Mouse (Mus musculus) stomach, embryonic 16.5 days (tissue): ENCODE results near the gene Olfr1500. TPM values are rescaled to one million over a fixed set of nuclear protein-coding genes. Genes with fewer than 3 reads are reported as not detected.
"Not testable (repeated sequence)": the region's sequence is repeated elsewhere in the genome, so short reads cannot be mapped to it uniquely, and the experiment has no call there.

Source experiments
- ATAC-seq: fragments of 200-750 bp; cut with Nextera tagmentation; 2 replicates; pipeline ENCODE4 v1.8.0; 2017; ENCODE audit warnings: moderate number of reproducible peaks, moderate TSS enrichment; ENCODE audit not compliant: insufficient read depth, low FRiP score
- H3K27ac ChIP-seq: fragments of 300-500 bp; sonication (generic); 2 replicates; pipeline ENCODE4 v1.5.1; 2014; ENCODE audit warnings: low read length
- H3K27me3 ChIP-seq: fragments of 300-500 bp; sonication (generic); 2 replicates; pipeline ENCODE4 v1.6.1; 2014; ENCODE audit warnings: low read length, control low read depth, mixed read lengths; ENCODE audit not compliant: control insufficient read depth, insufficient read depth
- H3K36me3 ChIP-seq: fragments of 300-500 bp; sonication (generic); 2 replicates; pipeline ENCODE4 v1.6.1; 2014; ENCODE audit warnings: low read length; ENCODE audit not compliant: control insufficient read depth, insufficient read depth
- H3K4me1 ChIP-seq: fragments of 300-500 bp; sonication (generic); 2 replicates; pipeline ENCODE4 v1.6.1; 2014; ENCODE audit warnings: low read length, control low read depth, mixed read lengths; ENCODE audit not compliant: control insufficient read depth, insufficient read depth
- H3K4me2 ChIP-seq: fragments of 300-500 bp; sonication (generic); 2 replicates; pipeline ENCODE4 v1.6.1; 2014; ENCODE audit warnings: low read depth, low read length, mixed read lengths
- H3K4me3 ChIP-seq: fragments of 300-500 bp; sonication (generic); replicated peaks from 2 replicates; pipeline ENCODE4 v1.5.1; 2014; ENCODE audit warnings: mild to moderate bottlenecking, low read length
- H3K9ac ChIP-seq: fragments of 300-500 bp; sonication (generic); 2 replicates; pipeline ENCODE4 v1.6.1; 2014; ENCODE audit warnings: low read length
- H3K9me3 ChIP-seq: fragments of 300-500 bp; sonication (generic); replicated peaks from 2 replicates; pipeline ENCODE4 v1.6.1; 2016; ENCODE audit warnings: low read length, control low read depth; ENCODE audit not compliant: control insufficient read depth
- WGBS: fragments of 180-500 bp; shearing (Covaris S2); extraction: QIAGEN DNeasy Blood & Tissue Kit; methylation state at CpG from one replicate; pipeline ENCODE4 v1.1.7; 2014; 5-methylcytosine and 5-hydroxymethylcytosine counted together
- polyA plus RNA-seq: library from polyadenylated mRNA; unstranded; fragments of >200 nt; fragmentation: Nextera tagmentation; extraction: Ambion mirVana; gene quantifications from 2 replicates; pipeline ENCODE4 v1.2.1, GENCODE M21; 2015

The Olfr1500 gene
- polyA plus RNA-seq, result not detected in 2 replicates

GRCm38 (mm10) chr19:13830388-13830787, at the start of gene Olfr1500:
TSS of gene Olfr1500 (minus strand) at chr19:13830488.
- ATAC-seq, result no peak
- H3K27ac ChIP-seq, result no peak within 1 kb of the TSS
- no peaks in the 10 kb centered on the region for H3K9me3 ChIP-seq
- H3K4me3 ChIP-seq, result no peak within 1 kb of the TSS
- no peaks in the 10 kb centered on the region for H3K36me3 ChIP-seq
- H3K4me2 ChIP-seq, result no peak within 1 kb of the TSS
- H3K4me1 ChIP-seq, result no peaks in the 10 kb centered on the region
- H3K27me3 ChIP-seq, result no peaks in the 10 kb centered on the region
- H3K9ac ChIP-seq, result no peak within 1 kb of the TSS

- Histone ChIP-seq H3K9ac (no peak within 1 kb of the TSS), H3K4me3 (no peak within 1 kb of the TSS), H3K36me3 (no peaks in the 10 kb centered on the region), H3K4me1 (no peaks in the 10 kb centered on the region), H3K4me2 (no peak within 1 kb of the TSS), H3K27me3 (no peaks in the 10 kb centered on the region), H3K27ac (no peak within 1 kb of the TSS), H3K9me3 (no peaks in the 10 kb centered on the region)
- ATAC-seq, result no peak
- WGBS, result 89% methylated on average over 1 of the region's 1 CpGs
These were observed 31.2 kb upstream of the Olfr1500 start, which contains the start of gene Olfr1502 for GRCm38 (mm10) chr19:13861495-13861894. TSS of gene Olfr1502 (plus strand) at chr19:13861795.

- H3K4me3 ChIP-seq, ATAC-seq, H3K27ac ChIP-seq, H3K9ac ChIP-seq, H3K4me2 ChIP-seq, H3K4me1 ChIP-seq, H3K36me3 ChIP-seq, H3K27me3 ChIP-seq, H3K9me3 ChIP-seq: not testable (repeated sequence)
These were observed 20.3 kb upstream of the Olfr1500 start, which contains the start of gene Olfr1501 for GRCm38 (mm10) chr19:13850592-13850991. TSS of gene Olfr1501 (minus strand) at chr19:13850692.

- no peaks in the 10 kb centered on the region for H3K4me1 ChIP-seq
- H3K27ac ChIP-seq, result no peak overlapping the region
- H3K9me3 ChIP-seq, result no peaks in the 10 kb centered on the region
- H3K27me3 ChIP-seq, result no peaks in the 10 kb centered on the region
- ATAC-seq, result no peak
- H3K9ac ChIP-seq, result no peak overlapping the region
- H3K4me2 ChIP-seq, result no peak overlapping the region
- H3K36me3 ChIP-seq, result no peaks in the 10 kb centered on the region
- 75% methylated on average over 3 of the region's 3 CpGs for WGBS
- no peak overlapping the region for H3K4me3 ChIP-seq
These were observed 1.8 kb downstream of the Olfr1500 start for GRCm38 (mm10) chr19:13828447-13828846.

GRCm38 (mm10) chr19:13820847-13821246, 9.4 kb downstream of the Olfr1500 start:
- H3K4me2 ChIP-seq, result no peak overlapping the region
- H3K36me3 ChIP-seq, result no peaks in the 10 kb centered on the region
- no peak overlapping the region for H3K4me3 ChIP-seq
- H3K4me1 ChIP-seq, result no peaks in the 10 kb centered on the region
- no peak for ATAC-seq
- H3K27me3 ChIP-seq, result no peaks in the 10 kb centered on the region
- H3K9me3 ChIP-seq, result no peaks in the 10 kb centered on the region
- no peak overlapping the region for H3K9ac ChIP-seq
- WGBS, result 62% methylated on average over 5 of the region's 5 CpGs
- no peak overlapping the region for H3K27ac ChIP-seq

- Histone ChIP-seq H3K4me1 (no peaks in the 10 kb centered on the region), H3K4me3 (no peak within 1 kb of the TSS)
- no peak for ATAC-seq
These were observed 10.9 kb downstream of the Olfr1500 start, which contains the start of gene Olfr1499 for GRCm38 (mm10) chr19:13819347-13819746. TSS of gene Olfr1499 (minus strand) at chr19:13819447.

GRCm38 (mm10) chr19:13818827-13819226, 11.5 kb downstream of the Olfr1500 start:
- H3K27me3 ChIP-seq, result no peaks in the 10 kb centered on the region
- H3K27ac ChIP-seq, result no peak overlapping the region
- no peak overlapping the region for H3K4me2 ChIP-seq
- H3K4me1 ChIP-seq, result no peaks in the 10 kb centered on the region
- 33% methylated on average over 5 of the region's 5 CpGs for WGBS
- no peaks in the 10 kb centered on the region for H3K9me3 ChIP-seq
- H3K4me3 ChIP-seq, result no peak overlapping the region
- no peak for ATAC-seq
- H3K36me3 ChIP-seq, result no peaks in the 10 kb centered on the region
- no peak overlapping the region for H3K9ac ChIP-seq

More at GRCm38 (mm10) chr19:13819347-13819746, 10.9 kb downstream of the Olfr1500 start, which contains the start of gene Olfr1499:
- Histone ChIP-seq H3K9ac (no peak within 1 kb of the TSS), H3K36me3 (no peaks in the 10 kb centered on the region), H3K4me2 (no peak within 1 kb of the TSS), H3K27me3 (no peaks in the 10 kb centered on the region), H3K9me3 (no peaks in the 10 kb centered on the region), H3K27ac (no peak within 1 kb of the TSS)

- ATAC-seq, result no peak
- Histone ChIP-seq H3K36me3 (no peaks in the 10 kb centered on the region), H3K9me3 (no peaks in the 10 kb centered on the region), H3K27ac (no peak overlapping the region), H3K4me1 (no peaks in the 10 kb centered on the region), H3K9ac (no peak overlapping the region), H3K4me2 (no peak overlapping the region), H3K4me3 (no peak overlapping the region), H3K27me3 (no peaks in the 10 kb centered on the region)
- WGBS, result 50% methylated on average over 2 of the region's 2 CpGs
These were observed 17.5 kb downstream of the Olfr1500 start for GRCm38 (mm10) chr19:13812823-13813222.

- H3K9me3 ChIP-seq, H3K27me3 ChIP-seq, H3K4me1 ChIP-seq, H3K9ac ChIP-seq, H3K27ac ChIP-seq, H3K36me3 ChIP-seq, H3K4me2 ChIP-seq, H3K4me3 ChIP-seq, ATAC-seq: not testable (repeated sequence)
- WGBS, result 70% methylated on average over 1 of the region's 1 CpGs
These were observed 24.8 kb downstream of the Olfr1500 start for GRCm38 (mm10) chr19:13805486-13805885.

GRCm38 (mm10) chr19:13798102-13798501, 32.2 kb downstream of the Olfr1500 start, which contains the start of gene Olfr1497:
TSS of gene Olfr1497 (minus strand) at chr19:13798202.
- H3K27ac ChIP-seq, result no peak within 1 kb of the TSS
- ATAC-seq, result no peak
- H3K4me1 ChIP-seq, result no peaks in the 10 kb centered on the region
- no peaks in the 10 kb centered on the region for H3K36me3 ChIP-seq
- no peak within 1 kb of the TSS for H3K4me3 ChIP-seq
- no peaks in the 10 kb centered on the region for H3K27me3 ChIP-seq
- no peak within 1 kb of the TSS for H3K9ac ChIP-seq
- no peaks in the 10 kb centered on the region for H3K9me3 ChIP-seq
- no peak within 1 kb of the TSS for H3K4me2 ChIP-seq
